Mouse (Mus musculus) liver, embryonic 16.5 days (tissue): ENCODE measurements around the gene Fcnb. TPM values are rescaled to one million over a fixed set of nuclear protein-coding genes. Genes with fewer than 3 reads are reported as not detected.

Source experiments
- ATAC-seq: fragments of 200-750 bp; cut with Nextera tagmentation; 2 replicates; pipeline ENCODE4 v1.8.0; 2017; ENCODE audit warnings: low read depth, mild to moderate bottlenecking, moderate number of reproducible peaks, moderate library complexity
- H3K27ac ChIP-seq: fragments of 300-500 bp; sonication (generic); 2 replicates; pipeline ENCODE4 v1.5.1; 2014; ENCODE audit warnings: mild to moderate bottlenecking, low read length
- H3K27me3 ChIP-seq: fragments of 300-500 bp; sonication (generic); 2 replicates; pipeline ENCODE4 v1.6.1; 2014; ENCODE audit warnings: low read depth, low read length, mixed read lengths; ENCODE audit not compliant: control insufficient read depth, insufficient read depth
- H3K36me3 ChIP-seq: fragments of 300-500 bp; sonication (generic); 2 replicates; pipeline ENCODE4 v1.6.1; 2014; ENCODE audit warnings: mild to moderate bottlenecking; ENCODE audit not compliant: control insufficient read depth, insufficient read depth
- H3K4me1 ChIP-seq: fragments of 300-500 bp; sonication (generic); 2 replicates; pipeline ENCODE4 v1.6.1; 2014; ENCODE audit warnings: low read depth, low read length, mixed read lengths; ENCODE audit not compliant: control insufficient read depth
- H3K4me2 ChIP-seq: fragments of 300-500 bp; sonication (generic); 2 replicates; pipeline ENCODE4 v1.6.1; 2014; ENCODE audit warnings: low read depth, low read length, mixed read lengths
- H3K4me3 ChIP-seq: fragments of 300-500 bp; sonication (generic); 2 replicates; pipeline ENCODE4 v1.5.1; 2014; ENCODE audit warnings: low read depth, mild to moderate bottlenecking, low read length
- H3K9ac ChIP-seq: fragments of 300-500 bp; sonication (generic); 2 replicates; pipeline ENCODE4 v1.6.1; 2014; ENCODE audit warnings: low read depth, low read length
- H3K9me3 ChIP-seq: fragments of 300-500 bp; sonication (generic); replicated peaks from 2 replicates; pipeline ENCODE4 v1.6.1; 2016; ENCODE audit warnings: low read length; ENCODE audit not compliant: control insufficient read depth
- WGBS: fragments of 180-500 bp; shearing (Covaris S2); extraction: QIAGEN DNeasy Blood & Tissue Kit; methylation state at CpG from one replicate; pipeline ENCODE4 v1.1.7; 2014; ENCODE audit not compliant: insufficient replicate concordance; 5-methylcytosine and 5-hydroxymethylcytosine counted together
- polyA plus RNA-seq: library from polyadenylated mRNA; unstranded; fragments of >200 nt; fragmentation: Nextera tagmentation; extraction: Ambion mirVana; gene quantifications from 2 replicates; pipeline ENCODE4 v1.2.1, GENCODE M21; 2015

Gene Fcnb
- polyA plus RNA-seq, 1 experiment from 2014 or later: 66.0 TPM

- Histone ChIP-seq H3K9ac (peak overlapping the region; percentile 40; the same call in 1 of the 2 replicates), H3K9me3 (no peaks in the 10 kb centered on the region), H3K4me1 (peaks cover 61% of the 10 kb centered on the region), H3K27ac (peak overlapping the region; percentile 97), H3K27me3 (no peaks in the 10 kb centered on the region), H3K36me3 (no peaks in the 10 kb centered on the region), H3K4me2 (no peak overlapping the region), H3K4me3 (no peak overlapping the region)
- 77% methylated on average over 5 of the region's 5 CpGs for WGBS
- ATAC-seq: no peak
These were observed 18.0 kb downstream of the Fcnb start for GRCm38 (mm10) chr2:28066686-28067085.

- ATAC-seq: 0 out of 2 replicates have a peak, but pooled peaks have one; percentile 14
These were observed 19.5 kb downstream of the Fcnb start for GRCm38 (mm10) chr2:28065081-28065651.

GRCm38 (mm10) chr2:28064339-28065080 is 20.2 kb downstream of the Fcnb start:
- Histone ChIP-seq H3K4me2 (peak overlapping the region; percentile 58), H3K4me1 (peaks cover 61% of the 10 kb centered on the region)
- ATAC-seq: peak; percentile 84

More at GRCm38 (mm10) chr2:28065081-28065651, 19.5 kb downstream of the Fcnb start:
- Histone ChIP-seq H3K9me3 (no peaks in the 10 kb centered on the region), H3K4me3 (no peak overlapping the region), H3K36me3 (no peaks in the 10 kb centered on the region), H3K4me2 (peak overlapping the region; percentile 58), H3K27ac (peak overlapping the region; percentile 97), H3K4me1 (peaks cover 65% of the 10 kb centered on the region), H3K9ac (peak overlapping the region; percentile 55), H3K27me3 (no peaks in the 10 kb centered on the region)
- WGBS: 68% methylated on average over 5 of the region's 5 CpGs

GRCm38 (mm10) chr2:28063711-28064338 is 20.9 kb downstream of the Fcnb start:
- ATAC-seq: peak; percentile 68
- peak overlapping the region; percentile 96 for H3K27ac ChIP-seq

More at GRCm38 (mm10) chr2:28064339-28065080, 20.2 kb downstream of the Fcnb start:
- peak overlapping the region; percentile 55 for H3K9ac ChIP-seq
- H3K9me3 ChIP-seq: no peaks in the 10 kb centered on the region
- H3K4me3 ChIP-seq: no peak overlapping the region
- H3K27ac ChIP-seq: peak overlapping the region; percentile 97
- H3K36me3 ChIP-seq: no peaks in the 10 kb centered on the region
- 19% methylated on average over 7 of the region's 7 CpGs for WGBS
- H3K27me3 ChIP-seq: no peaks in the 10 kb centered on the region

GRCm38 (mm10) chr2:28059922-28060321 is 24.8 kb downstream of the Fcnb start:
- Histone ChIP-seq H3K36me3 (no peaks in the 10 kb centered on the region), H3K9ac (no peak overlapping the region), H3K27ac (0 out of 2 replicates have a peak overlapping the region, but pooled peaks have one; percentile 37), H3K4me1 (peaks cover 18% of the 10 kb centered on the region), H3K27me3 (no peaks in the 10 kb centered on the region), H3K9me3 (no peaks in the 10 kb centered on the region), H3K4me2 (no peak overlapping the region), H3K4me3 (no peak overlapping the region)
- 55% methylated on average over 1 of the region's 1 CpGs for WGBS
- no peak for ATAC-seq

More at GRCm38 (mm10) chr2:28063711-28064338, 20.9 kb downstream of the Fcnb start:
- Histone ChIP-seq H3K4me1 (peaks cover 56% of the 10 kb centered on the region), H3K9me3 (no peaks in the 10 kb centered on the region), H3K9ac (peak overlapping the region; percentile 42), H3K27me3 (no peaks in the 10 kb centered on the region), H3K36me3 (no peaks in the 10 kb centered on the region), H3K4me3 (no peak overlapping the region), H3K4me2 (peak overlapping the region; percentile 50)
- WGBS: 37% methylated on average over 4 of the region's 4 CpGs

GRCm38 (mm10) chr2:28047092-28047491 is 37.6 kb downstream of the Fcnb start:
- no peaks in the 10 kb centered on the region for H3K36me3 ChIP-seq
- ATAC-seq: no peak
- no peak overlapping the region for H3K4me2 ChIP-seq
- H3K27ac ChIP-seq: no peak overlapping the region
- H3K27me3 ChIP-seq: no peaks in the 10 kb centered on the region
- H3K4me1 ChIP-seq: peaks cover 11% of the 10 kb centered on the region
- 73% methylated on average over 7 of the region's 7 CpGs for WGBS
- no peak overlapping the region for H3K4me3 ChIP-seq
- no peak overlapping the region for H3K9ac ChIP-seq
- H3K9me3 ChIP-seq: no peaks in the 10 kb centered on the region

GRCm38 (mm10) chr2:28046311-28046710 is 38.4 kb downstream of the Fcnb start:
- Histone ChIP-seq H3K27ac (no peak overlapping the region), H3K9me3 (no peaks in the 10 kb centered on the region), H3K27me3 (no peaks in the 10 kb centered on the region), H3K36me3 (no peaks in the 10 kb centered on the region), H3K9ac (no peak overlapping the region), H3K4me2 (no peak overlapping the region), H3K4me1 (peaks cover 11% of the 10 kb centered on the region), H3K4me3 (no peak overlapping the region)
- 60% methylated on average over 6 of the region's 6 CpGs for WGBS
- ATAC-seq: no peak

GRCm38 (mm10) chr2:28044920-28045598 is 39.6 kb downstream of the Fcnb start:
- H3K4me3 ChIP-seq: no peak overlapping the region
- no peaks in the 10 kb centered on the region for H3K36me3 ChIP-seq
- H3K4me2 ChIP-seq: no peak overlapping the region
- WGBS: 67% methylated on average over 9 of the region's 9 CpGs
- ATAC-seq: peak; percentile 81
- H3K4me1 ChIP-seq: peaks cover 11% of the 10 kb centered on the region
- H3K27ac ChIP-seq: 0 out of 2 replicates have a peak overlapping the region, but pooled peaks have one; percentile 10
- no peaks in the 10 kb centered on the region for H3K9me3 ChIP-seq
- H3K27me3 ChIP-seq: no peaks in the 10 kb centered on the region
- H3K9ac ChIP-seq: no peak overlapping the region
